Mouse (Mus musculus) duodenum, adult 2 months (tissue): Measurements from ENCODE around the gene Nup62cl. TPM values are rescaled to one million over a fixed set of nuclear protein-coding genes. Genes with fewer than 3 reads are reported as not detected.

Experiments
- polyA plus RNA-seq: library from polyadenylated mRNA; depleted of rRNA; stranded (reverse); fragments of >200 nt; gene quantifications from 2 replicates; pipeline ENCODE4 v1.2.3, GENCODE M21; 2012; ENCODE audit warnings: low replicate concordance; rRNA removed

Gene Nup62cl
- polyA plus RNA-seq: 1.7 TPM in 1 of 2 replicates, not detected in the other

GRCm38 (mm10) chrX:140062135-140062975, at the start of gene Nup62cl, which contains the start of gene Pih1h3b:
TSS of gene Nup62cl (minus strand) at chrX:140062712.
TSS of gene Pih1h3b (plus strand) at chrX:140062879.

GRCm38 (mm10) chrX:139997740-139998690, 64.5 kb downstream of the Nup62cl start, which contains the start of gene Rbm41:
TSS of gene Rbm41 (minus strand) at chrX:139998595.

Other genes starting within 250 kb of the Nup62cl start
- gene Morc4, start 191.0 kb downstream of the Nup62cl start, polyA plus RNA-seq: 0.44 and 1.8 TPM in 2 replicates
- 0.02 TPM in 1 of 2 replicates, not detected in the other for gene Rbm41, start 64.1 kb downstream of the Nup62cl start, polyA plus RNA-seq
- gene Pih1h3b, start 167 bp upstream of the Nup62cl start, polyA plus RNA-seq: not detected in 2 replicates